Mouse (Mus musculus) bone marrow macrophage, adult 2 months (primary cell): Measurements from ENCODE around the gene Llgl2.

Experiments
- CTCF ChIP-seq: IDR thresholded peaks from 2 replicates; pipeline ENCODE4 v1.5.1; 2012; ENCODE audit warnings: low read depth, mild to moderate bottlenecking, low read length, moderate library complexity
- POLR2A ChIP-seq: IDR thresholded peaks from 2 replicates; pipeline ENCODE4 v1.6.1; 2012; ENCODE audit warnings: mild to moderate bottlenecking, low read depth, low read length, borderline replicate concordance

DNA sequence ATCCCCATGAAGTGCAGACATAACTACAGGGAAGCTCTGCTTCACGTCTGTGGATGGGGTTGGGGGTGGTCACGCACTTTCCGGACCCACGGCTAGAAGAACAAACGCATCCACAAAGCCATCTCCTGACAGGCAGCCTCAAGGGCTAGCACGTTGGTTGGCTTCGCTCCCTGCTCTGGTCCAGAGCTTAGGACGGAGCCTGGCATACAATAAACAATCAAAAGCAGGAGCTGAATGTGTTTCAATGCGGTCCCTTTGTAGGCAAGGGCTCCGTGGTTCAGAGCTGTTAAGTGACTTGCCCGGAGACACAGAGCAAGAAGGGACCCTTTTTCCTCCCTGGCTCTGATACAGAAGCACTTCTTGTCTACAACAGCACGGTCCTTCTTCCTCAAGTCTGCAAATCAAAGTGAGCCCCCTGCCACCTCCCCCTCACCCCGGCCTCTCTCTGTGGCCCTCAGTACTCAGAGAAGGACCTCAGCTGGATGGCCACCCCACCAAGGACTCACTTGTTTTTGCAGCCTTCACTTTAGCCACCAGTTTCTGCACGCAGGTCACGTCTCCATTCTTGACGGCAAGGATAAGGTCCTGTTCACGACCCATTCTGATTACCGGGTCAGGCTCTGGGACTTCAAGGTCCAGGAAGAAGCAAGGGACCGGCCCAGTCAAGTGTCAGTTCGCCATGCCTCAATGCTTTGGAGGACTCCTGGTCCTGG lies 12.3 kb upstream of the Llgl2 start:
- no peak for TF ChIP-seq POLR2A
- TF ChIP-seq CTCF, result no peak
